Mouse (Mus musculus): Measurements from ENCODE around the gene Serinc2.

DNA sequence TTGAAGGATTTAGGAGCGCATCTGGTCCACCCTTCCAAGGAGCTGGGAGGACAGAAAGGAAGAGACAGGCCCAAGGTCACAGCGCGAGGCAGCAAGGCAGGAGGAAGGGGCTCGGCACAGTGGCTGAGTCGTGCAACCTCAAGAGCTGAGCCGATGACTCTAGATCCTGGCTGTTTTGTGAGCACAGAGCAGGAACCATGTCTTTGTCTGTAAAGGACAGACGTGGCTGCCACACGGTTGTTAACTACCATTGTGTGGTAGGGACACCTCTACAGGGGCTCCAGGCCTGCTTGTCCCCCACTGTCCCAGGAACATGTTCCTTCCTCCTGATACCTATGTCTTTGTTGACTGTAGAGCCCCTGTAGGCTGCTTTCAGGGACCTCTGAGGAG lies 20.6 kb upstream of the Serinc2 start:
- TF ChIP-seq CTCF (IDR thresholded peaks at IDR 0.05; ENCODE audit: control insufficient read depth, insufficient read depth, insufficient read length): no peak
- TF ChIP-seq MYOD1 (IDR thresholded peaks at IDR 0.05; ENCODE audit: control insufficient read depth, insufficient read length, low read depth): no peak
- no peak for TF ChIP-seq MYOG (IDR thresholded peaks at IDR 0.05; ENCODE audit: control insufficient read depth, extremely low read depth, insufficient read length)
- no peak for TF ChIP-seq MAX (IDR thresholded peaks at IDR 0.05)
- no peak for TF ChIP-seq CEBPB (IDR thresholded peaks at IDR 0.05; ENCODE audit: low read depth)
- TF ChIP-seq USF1 (IDR thresholded peaks at IDR 0.05; ENCODE audit: low read depth): no peak
- no peak for TF ChIP-seq FOSL1 (IDR thresholded peaks at IDR 0.05; ENCODE audit: insufficient read depth, low read length, poor library complexity, severe bottlenecking)

Measured in C2C12 (cell line).